Mouse (Mus musculus) lung, postnatal 0 days (tissue): ENCODE measurements at regions not wholly inside any gene's neighbourhood (a gene's known extent, or its start where the extent isn't known, plus 50 kb on each side); places are given as distances from the start of the nearest gene placed in this dataset.

Experiments used
- CTCF ChIP-seq: IDR thresholded peaks from 2 replicates; pipeline ENCODE4 v1.5.1; 2016; ENCODE audit warnings: antibody characterized with exemption, mild to moderate bottlenecking
- EP300 ChIP-seq: IDR thresholded peaks from 2 replicates; pipeline ENCODE4 v1.6.1; 2016; ENCODE audit warnings: antibody characterized with exemption, mild to moderate bottlenecking, control low read depth

DNA sequence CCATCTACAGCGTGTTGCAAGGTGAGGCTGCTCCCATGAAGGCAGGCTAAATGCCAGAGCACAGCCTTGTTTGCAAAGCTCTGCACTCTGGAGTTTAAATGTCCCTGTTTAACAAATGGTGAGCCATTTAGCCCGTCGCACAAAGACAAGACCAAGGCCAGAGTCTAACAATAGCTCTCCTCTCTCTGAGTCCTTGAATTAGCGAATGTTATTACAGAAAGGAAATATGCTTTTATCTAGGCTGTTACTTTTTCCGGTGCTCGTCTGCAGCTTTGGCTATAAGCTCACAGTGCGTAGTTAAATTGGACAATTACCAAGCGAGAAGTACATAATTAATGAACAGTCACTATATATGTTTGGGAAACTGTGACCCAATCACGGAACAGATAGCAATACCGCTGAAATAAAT is 137.8 kb upstream of the Noct start:
- TF ChIP-seq CTCF (no peak), EP300 (no peak)
